ENCODE assay signal across 12 mouse cellular contexts in the genomic region with DNA sequence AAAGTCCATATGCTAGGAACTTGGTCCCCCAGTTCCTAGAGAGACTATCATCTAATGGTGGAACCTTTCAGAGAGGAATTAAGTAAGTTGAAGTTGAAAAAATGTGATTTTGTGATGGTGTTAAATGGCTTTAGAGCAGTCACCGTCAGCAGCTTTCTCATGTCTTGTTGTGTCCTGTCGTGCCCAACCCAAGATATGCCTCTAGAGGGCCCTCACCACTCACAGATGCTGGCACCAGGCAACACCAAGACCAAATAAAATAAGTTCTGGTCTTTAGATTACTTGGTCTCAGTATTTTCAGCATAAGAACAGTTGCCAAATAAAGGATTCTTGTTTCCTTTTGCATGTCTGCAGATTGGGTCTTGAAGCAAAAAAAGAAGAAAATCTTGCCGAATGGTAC. TPM values are rescaled to one million over a fixed set of nuclear protein-coding genes. Genes with fewer than 3 reads are reported as not detected.
DNase-seq lines count a peak whose midpoint lies in the region; ATAC-seq and TF ChIP-seq lines count a peak whose summit lies in the region.
"Had no signal": no experiment of that assay in that cellular context is flagged by ENCODE, and none has a peak within 500 bp of the region (broad histone marks: within the 10 kb centered on the region; RNA-seq: fewer than 3 reads in every experiment).

No protein-coding gene starts in this region.

- H3K4me3 ChIP-seq in hindbrain, postnatal 0 days (ENCODE audit: low read length): no peak overlapping the region
- H3K4me3 ChIP-seq in hindbrain, embryonic 12.5 days: no peak overlapping the region
- no peak overlapping the region for H3K4me3 ChIP-seq in liver, embryonic 12.5 days
- no peak overlapping the region for H3K4me3 ChIP-seq in limb, embryonic 10.5 days
- H3K4me3 ChIP-seq: megakaryocyte, embryonic 14.5 days had no signal

- no peaks in the 10 kb centered on the region for H3K9me3 ChIP-seq in hindbrain, postnatal 0 days (ENCODE audit: low read length)
- H3K9me3 ChIP-seq in hindbrain, embryonic 12.5 days (replicated peaks): no peaks in the 10 kb centered on the region
- H3K9me3 ChIP-seq in liver, embryonic 12.5 days (replicated peaks): no peaks in the 10 kb centered on the region
- no peaks in the 10 kb centered on the region for H3K9me3 ChIP-seq in limb, embryonic 10.5 days (replicated peaks)
- H3K9me3 ChIP-seq: megakaryocyte, embryonic 14.5 days had no signal

- no peak overlapping the region for H3K27ac ChIP-seq in hindbrain, postnatal 0 days
- H3K27ac ChIP-seq in hindbrain, embryonic 12.5 days: no peak overlapping the region
- no peak overlapping the region for H3K27ac ChIP-seq in liver, embryonic 12.5 days
- H3K27ac ChIP-seq in limb, embryonic 10.5 days: no peak overlapping the region

- WGBS in hindbrain, postnatal 0 days: 68% methylated on average over 3 of the region's 3 CpGs
- 88% methylated on average over 3 of the region's 3 CpGs for WGBS in hindbrain, embryonic 12.5 days
- WGBS in liver, embryonic 12.5 days (ENCODE audit: insufficient replicate concordance): 77% methylated on average over 3 of the region's 3 CpGs
- 81% methylated on average over 3 of the region's 3 CpGs for WGBS in limb, embryonic 10.5 days

- H3K4me1 ChIP-seq in hindbrain, postnatal 0 days (ENCODE audit: insufficient read depth, low read length): no peaks in the 10 kb centered on the region
- H3K4me1 ChIP-seq in hindbrain, embryonic 12.5 days: no peaks in the 10 kb centered on the region
- H3K4me1 ChIP-seq in liver, embryonic 12.5 days: no peaks in the 10 kb centered on the region
- no peaks in the 10 kb centered on the region for H3K4me1 ChIP-seq in limb, embryonic 10.5 days
- H3K4me1 ChIP-seq: megakaryocyte, embryonic 14.5 days had no signal

- H3K27me3 ChIP-seq in hindbrain, postnatal 0 days (ENCODE audit: insufficient read depth, low read length): no peaks in the 10 kb centered on the region
- no peaks in the 10 kb centered on the region for H3K27me3 ChIP-seq in hindbrain, embryonic 12.5 days
- H3K27me3 ChIP-seq in liver, embryonic 12.5 days (replicated peaks): no peaks in the 10 kb centered on the region
- H3K27me3 ChIP-seq in limb, embryonic 10.5 days (ENCODE audit: low read depth, poor library complexity, severe bottlenecking): no peaks in the 10 kb centered on the region
- H3K27me3 ChIP-seq: megakaryocyte, embryonic 14.5 days had no signal

- peak; percentile 60 for TF ChIP-seq CTCF in hindbrain, postnatal 0 days (IDR thresholded peaks at IDR 0.05; ENCODE audit: low read depth)

- no peak for ATAC-seq in hindbrain, postnatal 0 days
- no peak for ATAC-seq in hindbrain, embryonic 12.5 days (ENCODE audit: low FRiP score)
- peak; percentile 65 for ATAC-seq in liver, embryonic 12.5 days
- ATAC-seq: forebrain, embryonic 16.5 days had no signal

- DNase-seq in hindbrain, postnatal 0 days (ENCODE audit: low spot score): peak; percentile 56
- DNase-seq in ES-CJ7 (ENCODE audit: low read depth, low spot score): peak; percentile 32
- peak; percentile 34 for DNase-seq in ZHBTc4 (ENCODE audit: low read depth, low spot score)
- no peak for DNase-seq in limb, embryonic 10.5 days (ENCODE audit: low spot score)
- no peak for DNase-seq in lung, postnatal 14 days
- DNase-seq: cerebellum, adult 9-11 months; kidney, postnatal 36 days had no signal

- peaks cover 49% of the 10 kb centered on the region for H3K36me3 ChIP-seq in hindbrain, postnatal 0 days (ENCODE audit: insufficient read depth, low read length)
- H3K36me3 ChIP-seq in hindbrain, embryonic 12.5 days: peaks cover 75% of the 10 kb centered on the region
- peaks cover 95% of the 10 kb centered on the region for H3K36me3 ChIP-seq in liver, embryonic 12.5 days
- H3K36me3 ChIP-seq in limb, embryonic 10.5 days: peaks cover 99% of the 10 kb centered on the region

- no peak overlapping the region for H3K9ac ChIP-seq in hindbrain, postnatal 0 days (replicated peaks; ENCODE audit: low read length)
- H3K9ac ChIP-seq in hindbrain, embryonic 12.5 days: no peak overlapping the region
- no peak overlapping the region for H3K9ac ChIP-seq in liver, embryonic 12.5 days

- no peak overlapping the region for H3K4me2 ChIP-seq in hindbrain, postnatal 0 days (ENCODE audit: low read depth, low read length)
- no peak overlapping the region for H3K4me2 ChIP-seq in hindbrain, embryonic 12.5 days (replicated peaks)
- no peak overlapping the region for H3K4me2 ChIP-seq in liver, embryonic 12.5 days

RNA-seq across cellular contexts. Expression of a gene that starts 44.8 kb away (rescaled TPM):
- total RNA-seq in hindbrain, postnatal 0 days (2014; rRNA removed): 22.4 and 25.7 TPM in 2 replicates
- polyA plus RNA-seq in hindbrain, postnatal 0 days (2015; fragmentation: Nextera tagmentation; extraction: Ambion mirVana): 8.1 and 8.5 TPM in 2 replicates
- 1.4 and 1.8 TPM in 2 replicates for polyA plus RNA-seq in hindbrain, embryonic 12.5 days (2016; fragmentation: Nextera tagmentation; extraction: Ambion mirVana)
- 17.6 and 18.5 TPM in 2 replicates for polyA plus RNA-seq in liver, embryonic 12.5 days (2016; fragmentation: Nextera tagmentation; extraction: Ambion mirVana)
- polyA plus RNA-seq in limb, embryonic 10.5 days (2016; fragmentation: Nextera tagmentation; extraction: Ambion mirVana): 0.86 and 1.2 TPM in 2 replicates
- total RNA-seq: neutrophil, adult 5-6 weeks had no signal

RNA-seq across cellular contexts. Expression of a gene that starts 47.0 kb away (rescaled TPM):
- total RNA-seq in hindbrain, postnatal 0 days (2014; rRNA removed): 66.0 and 69.5 TPM in 2 replicates
- polyA plus RNA-seq in hindbrain, postnatal 0 days (2015; fragmentation: Nextera tagmentation; extraction: Ambion mirVana): 135 and 138 TPM in 2 replicates
- 136 and 148 TPM in 2 replicates for polyA plus RNA-seq in hindbrain, embryonic 12.5 days (2016; fragmentation: Nextera tagmentation; extraction: Ambion mirVana)
- polyA plus RNA-seq in liver, embryonic 12.5 days (2016; fragmentation: Nextera tagmentation; extraction: Ambion mirVana): 131 and 136 TPM in 2 replicates
- 149 and 161 TPM in 2 replicates for polyA plus RNA-seq in limb, embryonic 10.5 days (2016; fragmentation: Nextera tagmentation; extraction: Ambion mirVana)

Comparison
In these comparisons a context has a peak if more than half of its experiments do, and no peak if none do; other contexts are left out.
1. DNase-seq: peak in hindbrain, postnatal 0 days (single experiment), ES-CJ7 (single experiment) and ZHBTc4 (single experiment); none in limb, embryonic 10.5 days (single experiment) and lung, postnatal 14 days (single experiment).